Mouse (Mus musculus): ENCODE measurements around the gene Mrtfa. TPM values are rescaled to one million over a fixed set of nuclear protein-coding genes. Genes with fewer than 3 reads are reported as not detected.

Gene Mrtfa
- polyA plus RNA-seq, 1 experiment from 2014 or later = 4.5 TPM

DNA sequence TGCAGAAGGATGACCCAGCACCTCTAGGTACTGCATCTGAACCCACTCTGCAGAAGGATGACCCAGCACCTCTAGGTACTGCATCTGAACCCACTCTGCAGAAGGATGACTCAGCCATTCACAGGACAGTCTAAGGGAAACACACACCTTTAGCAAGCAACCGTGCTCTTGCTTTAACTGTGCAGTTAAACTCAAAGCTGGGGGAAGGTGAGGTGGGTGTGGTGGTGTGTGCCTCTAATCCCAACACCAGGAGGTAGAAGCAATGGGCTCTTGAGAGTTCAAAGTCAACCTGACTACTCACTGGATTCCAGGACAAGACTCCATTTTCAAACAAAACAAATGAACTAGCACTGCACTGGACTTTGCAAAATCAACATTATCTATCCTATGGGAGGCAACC lies 5.6 kb downstream of the Mrtfa start:
- Histone ChIP-seq H3K27me3 (ENCODE audit: insufficient read depth, low read length) (no peaks in the 10 kb centered on the region), H3K36me3 (replicated peaks; ENCODE audit: insufficient read depth, low read length) (no peaks in the 10 kb centered on the region), H3K4me2 (ENCODE audit: low read depth, low read length) (no peak overlapping the region), H3K27ac (ENCODE audit: low read depth) (no peak overlapping the region), H3K9ac (replicated peaks) (no peak overlapping the region), H3K4me1 (ENCODE audit: insufficient read depth) (0 out of 2 replicates have a peak, but pooled peaks cover 3% of the 10 kb centered on the region), H3K4me3 (ENCODE audit: low read depth, low read length) (no peak overlapping the region), H3K9me3 (ENCODE audit: low read length) (no peaks in the 10 kb centered on the region)
- ATAC-seq (no peak), DNase-seq (no peak)
- WGBS (ENCODE audit: insufficient replicate concordance) = 52% methylated on average over 1 of the region's 1 CpGs
- TF ChIP-seq EP300 (IDR thresholded peaks at IDR 0.05; ENCODE audit: low read depth) (no peak), CTCF (IDR thresholded peaks at IDR 0.05; ENCODE audit: low read depth) (no peak)

DNA sequence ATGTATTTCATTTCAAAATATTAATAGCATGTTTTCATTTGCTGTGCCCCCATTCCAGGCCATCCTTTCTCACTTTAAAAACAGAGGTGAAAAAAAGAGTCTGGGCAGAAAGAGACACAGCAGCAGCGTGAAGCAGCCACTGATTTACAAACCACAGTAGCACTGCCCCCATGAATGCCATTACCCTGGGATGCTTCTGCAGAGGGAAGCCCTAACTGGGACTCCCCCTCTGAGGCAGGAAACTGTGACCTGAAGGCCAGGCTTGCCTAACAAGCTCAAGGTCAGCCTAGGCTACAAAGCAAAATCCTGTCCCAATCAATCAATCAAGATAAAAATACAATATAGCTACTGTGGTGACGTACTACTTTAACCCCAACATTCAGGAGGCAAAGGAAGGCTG lies 9.3 kb downstream of the Mrtfa start:
- no peaks in the 10 kb centered on the region for H3K9me3 ChIP-seq (ENCODE audit: low read length)
- H3K4me1 ChIP-seq (ENCODE audit: insufficient read depth) = 0 out of 2 replicates have a peak, but pooled peaks cover 3% of the 10 kb centered on the region
- no peak overlapping the region for H3K4me3 ChIP-seq (ENCODE audit: low read depth, low read length)
- H3K36me3 ChIP-seq (replicated peaks; ENCODE audit: insufficient read depth, low read length) = no peaks in the 10 kb centered on the region
- ATAC-seq (no peak), DNase-seq (no peak)
- WGBS (ENCODE audit: insufficient replicate concordance) = 43% methylated on average over 2 of the region's 2 CpGs
- H3K9ac ChIP-seq (replicated peaks) = no peak overlapping the region
- no peak overlapping the region for H3K4me2 ChIP-seq (ENCODE audit: low read depth, low read length)
- no peak overlapping the region for H3K27ac ChIP-seq (ENCODE audit: low read depth)
- TF ChIP-seq CTCF (IDR thresholded peaks at IDR 0.05; ENCODE audit: low read depth) (no peak), EP300 (IDR thresholded peaks at IDR 0.05; ENCODE audit: low read depth) (no peak)
- no peaks in the 10 kb centered on the region for H3K27me3 ChIP-seq (ENCODE audit: insufficient read depth, low read length)

DNA sequence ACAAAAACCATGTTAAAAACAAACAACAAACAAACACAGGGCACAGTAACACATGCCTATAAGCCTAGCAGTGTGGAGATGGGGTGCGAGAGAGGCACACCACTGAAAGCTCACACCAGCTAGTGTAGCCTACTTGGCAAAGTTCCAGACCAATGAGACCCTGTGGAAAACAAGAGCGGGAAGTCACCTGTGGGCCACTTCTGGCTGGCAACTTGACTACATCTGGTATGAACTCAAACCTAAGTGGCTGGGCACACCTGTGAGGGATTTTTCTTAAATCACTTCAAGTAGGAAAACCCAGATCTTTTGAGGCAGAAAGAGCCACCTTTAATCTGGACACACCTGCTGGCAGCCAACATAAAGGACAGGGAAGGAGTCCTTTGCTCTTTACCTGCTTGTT lies 11.0 kb downstream of the Mrtfa start:
- no peak overlapping the region for H3K27ac ChIP-seq (ENCODE audit: low read depth)
- no peak overlapping the region for H3K4me3 ChIP-seq (ENCODE audit: low read depth, low read length)
- DNase-seq (no peak), ATAC-seq (no peak)
- no peak for TF ChIP-seq EP300 (IDR thresholded peaks at IDR 0.05; ENCODE audit: low read depth)
- TF ChIP-seq CTCF (IDR thresholded peaks at IDR 0.05; ENCODE audit: low read depth) = no peak
- H3K9me3 ChIP-seq (ENCODE audit: low read length) = no peaks in the 10 kb centered on the region
- no peaks in the 10 kb centered on the region for H3K4me1 ChIP-seq (ENCODE audit: insufficient read depth)
- H3K4me2 ChIP-seq (ENCODE audit: low read depth, low read length) = no peak overlapping the region
- H3K9ac ChIP-seq (replicated peaks) = no peak overlapping the region
- 0 out of 2 replicates have a peak, but pooled peaks cover 1% of the 10 kb centered on the region for H3K36me3 ChIP-seq (replicated peaks; ENCODE audit: insufficient read depth, low read length)
- WGBS (ENCODE audit: insufficient replicate concordance) = 78% methylated on average over 2 of the region's 2 CpGs
- H3K27me3 ChIP-seq (ENCODE audit: insufficient read depth, low read length) = no peaks in the 10 kb centered on the region

DNA sequence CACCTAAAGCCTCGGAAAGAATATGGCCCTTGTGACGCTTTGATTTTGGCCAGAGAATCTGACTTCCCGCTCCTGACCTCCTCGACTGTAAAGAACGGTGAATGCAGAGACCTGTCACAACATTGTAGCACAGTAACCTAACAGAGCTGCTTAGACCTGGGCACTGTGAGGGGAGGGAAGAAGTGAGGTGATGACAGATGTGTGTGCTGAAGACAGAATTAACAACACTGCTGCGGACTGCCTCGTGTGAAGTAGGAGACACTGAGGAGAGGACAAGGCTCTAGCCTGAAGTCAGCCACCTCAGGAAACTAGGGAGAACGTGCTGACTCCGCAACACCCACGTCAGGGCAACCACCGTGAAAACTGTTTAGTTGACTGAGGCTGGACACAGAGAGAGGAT lies 11.9 kb downstream of the Mrtfa start:
- no peaks in the 10 kb centered on the region for H3K4me1 ChIP-seq (ENCODE audit: insufficient read depth)
- 67% methylated on average over 11 of the region's 11 CpGs for WGBS (ENCODE audit: insufficient replicate concordance)
- H3K9ac ChIP-seq (replicated peaks) = no peak overlapping the region
- no peaks in the 10 kb centered on the region for H3K27me3 ChIP-seq (ENCODE audit: insufficient read depth, low read length)
- no peak for DNase-seq
- TF ChIP-seq CTCF (IDR thresholded peaks at IDR 0.05; ENCODE audit: low read depth) = no peak
- H3K36me3 ChIP-seq (replicated peaks; ENCODE audit: insufficient read depth, low read length) = 0 out of 2 replicates have a peak, but pooled peaks cover 4% of the 10 kb centered on the region
- no peak for ATAC-seq
- H3K27ac ChIP-seq (ENCODE audit: low read depth) = no peak overlapping the region
- no peaks in the 10 kb centered on the region for H3K9me3 ChIP-seq (ENCODE audit: low read length)
- no peak overlapping the region for H3K4me3 ChIP-seq (ENCODE audit: low read depth, low read length)
- no peak overlapping the region for H3K4me2 ChIP-seq (ENCODE audit: low read depth, low read length)

DNA sequence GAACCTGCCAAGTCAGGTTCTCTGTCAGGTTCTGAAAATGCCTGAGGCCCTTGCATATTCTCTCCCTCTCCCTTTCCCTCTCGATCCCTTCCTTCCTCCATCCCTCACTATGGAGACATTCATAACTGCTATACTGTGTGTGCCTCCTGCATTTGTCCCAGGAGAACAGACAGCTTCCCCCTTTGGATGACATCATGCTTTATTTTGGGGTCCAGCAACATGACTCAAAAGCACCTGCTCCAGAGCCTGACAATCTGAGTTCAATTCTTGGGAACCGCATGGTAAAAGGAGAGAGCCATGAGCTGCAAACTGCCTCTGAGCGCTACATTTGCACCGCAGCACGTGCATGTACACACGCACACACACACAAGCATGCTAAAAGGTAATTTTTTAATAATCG lies 12.7 kb downstream of the Mrtfa start:
- WGBS (ENCODE audit: insufficient replicate concordance) = 85% methylated on average over 7 of the region's 7 CpGs
- no peaks in the 10 kb centered on the region for H3K9me3 ChIP-seq (ENCODE audit: low read length)
- DNase-seq = no peak
- no peak for ATAC-seq
- H3K27me3 ChIP-seq (ENCODE audit: insufficient read depth, low read length) = no peaks in the 10 kb centered on the region
- no peaks in the 10 kb centered on the region for H3K4me1 ChIP-seq (ENCODE audit: insufficient read depth)
- no peak overlapping the region for H3K9ac ChIP-seq (replicated peaks)
- H3K36me3 ChIP-seq (replicated peaks; ENCODE audit: insufficient read depth, low read length) = 0 out of 2 replicates have a peak, but pooled peaks cover 4% of the 10 kb centered on the region
- H3K4me3 ChIP-seq (ENCODE audit: low read depth, low read length) = no peak overlapping the region
- H3K4me2 ChIP-seq (ENCODE audit: low read depth, low read length) = no peak overlapping the region
- TF ChIP-seq EP300 (IDR thresholded peaks at IDR 0.05; ENCODE audit: low read depth) (no peak), CTCF (IDR thresholded peaks at IDR 0.05; ENCODE audit: low read depth) (no peak)
- H3K27ac ChIP-seq (ENCODE audit: low read depth) = no peak overlapping the region

DNA sequence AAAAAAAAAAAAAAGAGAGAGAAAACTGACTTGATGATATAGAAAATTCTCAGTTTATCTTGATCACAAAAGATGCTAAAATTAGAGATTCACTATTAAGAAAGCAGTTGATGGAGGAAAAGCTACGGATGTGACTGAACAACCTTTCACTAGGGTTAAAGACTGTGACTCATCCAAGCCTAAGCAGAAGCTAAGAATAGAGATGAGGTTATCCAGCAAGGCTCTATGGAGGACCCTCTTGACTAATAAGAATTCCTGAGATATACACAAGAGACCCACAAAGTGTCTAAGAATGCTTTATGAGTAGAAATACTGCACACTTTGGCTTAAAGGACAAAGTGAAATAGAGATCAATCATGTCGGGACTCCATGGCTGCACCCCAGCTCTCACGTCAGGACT lies 14.9 kb downstream of the Mrtfa start:
- no peak overlapping the region for H3K27ac ChIP-seq (ENCODE audit: low read depth)
- no peak for DNase-seq
- H3K27me3 ChIP-seq (ENCODE audit: insufficient read depth, low read length) = no peaks in the 10 kb centered on the region
- 86% methylated on average over 3 of the region's 3 CpGs for WGBS (ENCODE audit: insufficient replicate concordance)
- ATAC-seq = no peak
- TF ChIP-seq CTCF (IDR thresholded peaks at IDR 0.05; ENCODE audit: low read depth) = no peak
- no peak for TF ChIP-seq EP300 (IDR thresholded peaks at IDR 0.05; ENCODE audit: low read depth)
- H3K36me3 ChIP-seq (replicated peaks; ENCODE audit: insufficient read depth, low read length) = 0 out of 2 replicates have a peak, but pooled peaks cover 4% of the 10 kb centered on the region
- no peak overlapping the region for H3K4me3 ChIP-seq (ENCODE audit: low read depth, low read length)
- H3K4me2 ChIP-seq (ENCODE audit: low read depth, low read length) = no peak overlapping the region
- no peak overlapping the region for H3K9ac ChIP-seq (replicated peaks)
- H3K4me1 ChIP-seq (ENCODE audit: insufficient read depth) = no peaks in the 10 kb centered on the region
- no peaks in the 10 kb centered on the region for H3K9me3 ChIP-seq (ENCODE audit: low read length)

DNA sequence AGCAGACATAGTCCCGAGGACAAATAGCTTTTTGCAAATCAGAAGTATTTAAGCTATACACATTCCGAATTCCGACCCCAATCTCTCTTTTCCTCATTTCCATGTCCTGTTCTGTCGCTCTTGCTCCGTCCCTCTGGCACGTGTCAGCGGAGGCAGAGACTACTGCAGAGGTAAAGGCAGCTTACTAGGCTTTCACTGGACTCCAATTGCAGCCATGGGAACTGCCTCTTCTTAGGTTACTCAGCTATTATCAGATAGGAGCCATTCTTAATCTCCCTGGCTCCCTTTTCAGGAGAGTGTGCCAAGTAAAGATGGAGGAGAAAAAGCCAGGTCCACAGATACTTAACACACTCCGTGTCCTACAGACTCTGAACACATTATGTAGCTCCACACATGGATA lies 18.3 kb downstream of the Mrtfa start:
- no peaks in the 10 kb centered on the region for H3K9me3 ChIP-seq (ENCODE audit: low read length)
- no peak for TF ChIP-seq CTCF (IDR thresholded peaks at IDR 0.05; ENCODE audit: low read depth)
- TF ChIP-seq EP300 (IDR thresholded peaks at IDR 0.05; ENCODE audit: low read depth) = no peak
- H3K4me3 ChIP-seq (ENCODE audit: low read depth, low read length) = no peak overlapping the region
- H3K4me2 ChIP-seq (ENCODE audit: low read depth, low read length) = no peak overlapping the region
- ATAC-seq (no peak), DNase-seq (no peak)
- no peaks in the 10 kb centered on the region for H3K27me3 ChIP-seq (ENCODE audit: insufficient read depth, low read length)
- H3K9ac ChIP-seq (replicated peaks) = no peak overlapping the region
- 0 out of 2 replicates have a peak, but pooled peaks cover 4% of the 10 kb centered on the region for H3K36me3 ChIP-seq (replicated peaks; ENCODE audit: insufficient read depth, low read length)
- H3K4me1 ChIP-seq (ENCODE audit: insufficient read depth) = 0 out of 2 replicates have a peak, but pooled peaks cover 2% of the 10 kb centered on the region
- H3K27ac ChIP-seq (ENCODE audit: low read depth) = no peak overlapping the region
- WGBS (ENCODE audit: insufficient replicate concordance) = 88% methylated on average over 8 of the region's 8 CpGs
